Comparison of ENCODE assay signal across 12 mouse cellular contexts in genomic region chr5:53490697-53491099, GRCm38 (mm10). TPM values are rescaled to one million over a fixed set of nuclear protein-coding genes. Genes with fewer than 3 reads are reported as not detected.
A peak's percentile ranks its signal among the peaks of the same experiment; 100 is the strongest.
DNase-seq lines count a peak whose midpoint lies in the region; ATAC-seq and TF ChIP-seq lines count a peak whose summit lies in the region.
"Had no signal": no experiment of that assay in that cellular context is flagged by ENCODE, and none has a peak within 500 bp of the region (broad histone marks: within the 10 kb centered on the region; RNA-seq: fewer than 3 reads in every experiment).

No protein-coding gene starts in this region.

- WGBS in liver, embryonic 11.5 days = 16% methylated on average over 5 of the region's 5 CpGs

- H3K4me2 ChIP-seq in CH12.LX (ENCODE audit: insufficient read depth, low read depth, poor library complexity, severe bottlenecking) (peak overlapping the region; percentile 64), myocyte (ENCODE audit: low read depth) (peak overlapping the region; percentile 44)
- no peak overlapping the region for H3K4me2 ChIP-seq in liver, embryonic 11.5 days
- H3K4me2 ChIP-seq: lung, embryonic 14.5 days had no signal

- no peak overlapping the region for H3ac ChIP-seq in myocyte (ENCODE audit: control insufficient read depth, insufficient read length)

- peak overlapping the region; percentile 6; the same call in 1 of the 2 replicates for H3K9ac ChIP-seq in CH12.LX (ENCODE audit: insufficient read depth, low read depth)
- H3K9ac ChIP-seq in liver, embryonic 11.5 days (ENCODE audit: low read depth, low read length) = no peak overlapping the region
- H3K9ac ChIP-seq: forebrain, postnatal 0 days; lung, embryonic 14.5 days had no signal

- peak; percentile 32; the same call in 1 of the 2 replicates for TF ChIP-seq POLR2A in CH12.LX (IDR thresholded peaks at IDR 0.05; ENCODE audit: low read depth, low read length)
- no peak for TF ChIP-seq POLR2A in myocyte (IDR thresholded peaks at IDR 0.05; ENCODE audit: insufficient read length, low read depth)

- ATAC-seq in liver, embryonic 11.5 days (replicated peaks; ENCODE audit: low FRiP score) = no peak
- ATAC-seq: forebrain, postnatal 0 days had no signal

- no peaks in the 10 kb centered on the region for H3K79me2 ChIP-seq in CH12.LX (replicated peaks; ENCODE audit: control insufficient read depth, extremely low read depth, insufficient read depth, poor library complexity, severe bottlenecking)
- H3K79me2 ChIP-seq in myocyte (ENCODE audit: control insufficient read depth, insufficient read depth) = no peaks in the 10 kb centered on the region

- peak; percentile 12 for TF ChIP-seq RAD21 in CH12.LX (IDR thresholded peaks at IDR 0.05; ENCODE audit: low read depth, low read length)

- H3K9me3 ChIP-seq in CH12.LX (replicated peaks; ENCODE audit: low read length) = no peaks in the 10 kb centered on the region
- H3K9me3 ChIP-seq in liver, embryonic 11.5 days (ENCODE audit: control insufficient read depth, low read length) = no peaks in the 10 kb centered on the region

- no peak for TF ChIP-seq CTCF in CH12.LX (conservative IDR thresholded peaks at IDR 0.05 in 1 of 2, IDR thresholded peaks at IDR 0.05 in 1 of 2; ENCODE audit: low read depth in 2 of 2, low read length in 2 of 2)

- dilution Hi-C loops in CH12.LX (cut with MboI; ENCODE audit: extremely low pct_ligation_motif_present, extremely low pct_unique_long_range_greater_than_20kb, low sequenced_read_pairs) = no loop called here

- H3K27ac ChIP-seq in CH12.LX (ENCODE audit: insufficient read depth, low read depth) = peak overlapping the region; percentile 88
- no peak overlapping the region for H3K27ac ChIP-seq in liver, embryonic 11.5 days (ENCODE audit: low read depth, low read length)
- H3K27ac ChIP-seq: left cerebral cortex, adult 2 months had no signal

- in situ Hi-C loops in CH12.LX (cut with MboI; ENCODE audit: low pct_ligation_motif_present, low pct_unique_long_range_greater_than_20kb, low sequenced_read_pairs) = no loop called here

- peak; percentile 83 for TF ChIP-seq EP300 in CH12.LX (IDR thresholded peaks at IDR 0.05; ENCODE audit: low read length)

- no peaks in the 10 kb centered on the region for H3K36me3 ChIP-seq in CH12.LX (replicated peaks in 1 of 2; ENCODE audit: control insufficient read depth in 1 of 2, insufficient read depth in 1 of 2, low read length in 1 of 2)
- no peaks in the 10 kb centered on the region for H3K36me3 ChIP-seq in myocyte (ENCODE audit: control insufficient read depth, insufficient read depth)
- H3K36me3 ChIP-seq in liver, embryonic 11.5 days (ENCODE audit: control insufficient read depth, insufficient read depth, low read length) = no peaks in the 10 kb centered on the region

- DNase-seq in gastrocnemius, adult 18-20 months (ENCODE audit: low spot score) = peak; percentile 58
- no peak for DNase-seq in gastrocnemius, postnatal 4 days (ENCODE audit: low spot score in 2 of 2)
- DNase-seq in CH12.LX (ENCODE audit: extremely low read depth) = peak; percentile 92
- peak; percentile 36 for DNase-seq in brain, adult 2 months (ENCODE audit: low read depth, low spot score)
- DNase-seq in liver, embryonic 11.5 days (ENCODE audit: low spot score) = no peak
- DNase-seq in left cerebral cortex, adult 18-20 months (ENCODE audit: low spot score in 2 of 2) = no peak
- no peak for DNase-seq in right cerebral cortex, adult 18-20 months
- DNase-seq: cerebellum, adult 11 months; forebrain, postnatal 0 days; lung, embryonic 14.5 days had no signal

- H3K27me3 ChIP-seq in CH12.LX (replicated peaks) = no peaks in the 10 kb centered on the region
- H3K27me3 ChIP-seq in myocyte (ENCODE audit: control insufficient read depth, insufficient read depth, insufficient read length) = no peaks in the 10 kb centered on the region
- no peaks in the 10 kb centered on the region for H3K27me3 ChIP-seq in liver, embryonic 11.5 days (replicated peaks; ENCODE audit: control insufficient read depth, insufficient read depth, low read length)

- H3K4me3 ChIP-seq in CH12.LX (replicated peaks in 1 of 3; ENCODE audit: low read depth in 2 of 3, low read length in 2 of 3, poor library complexity in 1 of 3) (peak overlapping the region in 1 of 3 experiments; percentile 4), myocyte (no peak overlapping the region)
- H3K4me3 ChIP-seq in liver, embryonic 11.5 days (ENCODE audit: low read depth, low read length) = no peak overlapping the region
- H3K4me3 ChIP-seq: left cerebral cortex, adult 2 months had no signal

- H3K4me1 ChIP-seq in CH12.LX (ENCODE audit: control insufficient read depth in 1 of 2, insufficient read depth in 2 of 2) = peaks cover 15 to 29% of the 10 kb centered on the region in 2 experiments
- H3K4me1 ChIP-seq in liver, embryonic 11.5 days (replicated peaks; ENCODE audit: control insufficient read depth, insufficient read depth, low read length) = 0 out of 2 replicates have a peak, but pooled peaks cover 2% of the 10 kb centered on the region

TF ChIP-seq in CH12.LX, 34 proteins besides CTCF, POLR2A, EP300 and RAD21 (continues in another document):
- TF ChIP-seq ETS1 (conservative IDR thresholded peaks at IDR 0.05; ENCODE audit: low read depth, low read length) (peak; percentile 94), MYC (IDR thresholded peaks at IDR 0.05; ENCODE audit: low read depth, low read length) (peak; percentile 56; the same call in 1 of the 2 replicates), TBP (conservative IDR thresholded peaks at IDR 0.05; ENCODE audit: low read depth, low read length) (0 out of 2 replicates have a peak, but pooled peaks have one; percentile 35), MAZ (IDR thresholded peaks at IDR 0.05; ENCODE audit: low read depth, low read length) (peak; percentile 90), IRF4 (IDR thresholded peaks at IDR 0.05; ENCODE audit: low read depth, low read length) (peak; percentile 83), ELF1 (IDR thresholded peaks at IDR 0.05; ENCODE audit: low read depth, low read length) (peak; percentile 70), RCOR1 (conservative IDR thresholded peaks at IDR 0.05; ENCODE audit: low read depth, low read length) (peak; percentile 69; the same call in 1 of the 2 replicates), SIN3A (IDR thresholded peaks at IDR 0.05; ENCODE audit: low read length) (peak; percentile 71), JUND (conservative IDR thresholded peaks at IDR 0.05; ENCODE audit: low read depth, low read length) (peak; percentile 65), BHLHE40 (IDR thresholded peaks at IDR 0.05; ENCODE audit: low read depth, low read length) (peak; percentile 72), MEF2A (IDR thresholded peaks at IDR 0.05; ENCODE audit: borderline replicate concordance, low read depth, low read length) (peak; percentile 85), ZC3H11A (IDR thresholded peaks at IDR 0.05; ENCODE audit: low read depth, low read length) (no peak), JUN (IDR thresholded peaks at IDR 0.05; ENCODE audit: insufficient read depth, low read depth, low read length) (peak; percentile 43), SMC3 (IDR thresholded peaks at IDR 0.05; ENCODE audit: low read depth, low read length) (peak; percentile 27), USF2 (conservative IDR thresholded peaks at IDR 0.05; ENCODE audit: low read depth, low read length) (no peak), NELFE (IDR thresholded peaks at IDR 0.05; ENCODE audit: low read depth, low read length) (peak; percentile 60; the same call in 1 of the 2 replicates), ZMIZ1 (IDR thresholded peaks at IDR 0.05; ENCODE audit: low read depth, low read length) (peak; percentile 67; the same call in 1 of the 2 replicates), PAX5 (IDR thresholded peaks at IDR 0.05; ENCODE audit: low read length) (no peak)

TF ChIP-seq in myocyte, 11 proteins besides CTCF, POLR2A, EP300 and RAD21:
- TF ChIP-seq TCF3 (IDR thresholded peaks at IDR 0.05; ENCODE audit: insufficient read length, low read depth) (no peak), CEBPB (IDR thresholded peaks at IDR 0.05; ENCODE audit: insufficient read depth, poor library complexity, severe bottlenecking) (peak; percentile 88), USF1 (IDR thresholded peaks at IDR 0.05; ENCODE audit: low read depth) (no peak), TCF12 (IDR thresholded peaks at IDR 0.05; ENCODE audit: insufficient read depth, poor library complexity, severe bottlenecking) (no peak), REST (IDR thresholded peaks at IDR 0.05; ENCODE audit: insufficient read depth, insufficient read length) (no peak), E2F4 (IDR thresholded peaks at IDR 0.05; ENCODE audit: insufficient read depth) (no peak), MYOD1 (IDR thresholded peaks at IDR 0.05; ENCODE audit: control insufficient read depth in 1 of 3, insufficient read length in 2 of 3, low read depth in 2 of 3) (peak in 1 of 3 experiments; percentile 20), SRF (IDR thresholded peaks at IDR 0.05; ENCODE audit: control insufficient read depth, insufficient read length, low read depth) (no peak), MAX (IDR thresholded peaks at IDR 0.05; ENCODE audit: low read depth) (no peak), POLR2AphosphoS2 (IDR thresholded peaks at IDR 0.05; ENCODE audit: insufficient read length, low read depth) (no peak), MYOG (IDR thresholded peaks at IDR 0.05; ENCODE audit: control insufficient read depth in 1 of 3, insufficient read depth in 1 of 3, insufficient read length in 2 of 3, low read depth in 2 of 3) (no peak)

RNA-seq across cellular contexts. Expression of gene Rbpj, which starts 24.7 kb away (rescaled TPM):
- total RNA-seq in gastrocnemius, adult 18-20 months (2021) = 10 to 100 TPM; 17.1 to 18.0 TPM
- 10 to 100 TPM; 56.5 to 69.8 TPM for total RNA-seq in gastrocnemius, postnatal 4 days (2021)
- total RNA-seq in CH12.LX (2012; rRNA removed) = 34.4 and 40.5 TPM in 2 replicates
- total RNA-seq in CH12.LX (2014; rRNA removed) = 62.8 and 65.0 TPM in 2 replicates
- polyA plus RNA-seq in CH12.LX (2012; ENCODE audit: insufficient read length, low read depth) = 58.3 and 61.3 TPM in 2 replicates
- polyA plus RNA-seq in myocyte (2012; fragmentation: generic; extraction: Trizol) = 16.0 TPM
- 21.6 and 27.0 TPM in 2 replicates for polyA plus RNA-seq in liver, embryonic 11.5 days (2014; fragmentation: Nextera tagmentation; extraction: Ambion mirVana)
- 10 to 100 TPM; 27.8 to 29.0 TPM for total RNA-seq in left cerebral cortex, adult 18-20 months (2021)

Comparison
In these comparisons a context has a peak if more than half of its experiments do, and no peak if none do; other contexts are left out.
1. DNase-seq: peak in gastrocnemius, adult 18-20 months (single experiment), CH12.LX (single experiment) and brain, adult 2 months (single experiment); none in gastrocnemius, postnatal 4 days (0 of 2), liver, embryonic 11.5 days (single experiment), left cerebral cortex, adult 18-20 months (0 of 2) and right cerebral cortex, adult 18-20 months (single experiment).